Mouse (Mus musculus) embryonic facial prominence, embryonic 15.5 days (tissue): ENCODE results near the gene Gm28372. TPM values are rescaled to one million over a fixed set of nuclear protein-coding genes. Genes with fewer than 3 reads are reported as not detected.
"Not testable (repeated sequence)": the region's sequence is repeated elsewhere in the genome, so short reads cannot be mapped to it uniquely, and the experiment has no call there.

Experiments
- ATAC-seq: fragments of 200-750 bp; cut with Nextera tagmentation; 2 replicates; pipeline ENCODE4 v1.8.0; 2017; ENCODE audit warnings: low read depth, moderate TSS enrichment; ENCODE audit not compliant: insufficient number of reproducible peaks, low FRiP score, low TSS enrichment
- H3K27ac ChIP-seq: fragments of 300-500 bp; sonication (generic); replicated peaks from 2 replicates; pipeline ENCODE4 v1.5.1; 2015; ENCODE audit warnings: mild to moderate bottlenecking, inconsistent platforms
- H3K27me3 ChIP-seq: fragments of 300-500 bp; sonication (generic); 2 replicates; pipeline ENCODE4 v1.6.1; 2015; ENCODE audit warnings: inconsistent platforms
- H3K36me3 ChIP-seq: fragments of 300-500 bp; sonication (generic); 2 replicates; pipeline ENCODE4 v1.6.1; 2015; ENCODE audit warnings: mild to moderate bottlenecking, inconsistent platforms
- H3K4me1 ChIP-seq: fragments of 300-500 bp; sonication (generic); 2 replicates; pipeline ENCODE4 v1.6.1; 2015; ENCODE audit warnings: inconsistent platforms
- H3K4me2 ChIP-seq: fragments of 300-500 bp; sonication (generic); replicated peaks from 2 replicates; pipeline ENCODE4 v1.6.1; 2015; ENCODE audit warnings: mild to moderate bottlenecking, inconsistent platforms
- H3K4me3 ChIP-seq: fragments of 300-500 bp; sonication (generic); replicated peaks from 2 replicates; pipeline ENCODE4 v1.5.1; 2015; ENCODE audit warnings: mild to moderate bottlenecking, inconsistent platforms
- H3K9ac ChIP-seq: fragments of 300-500 bp; sonication (generic); 2 replicates; pipeline ENCODE4 v1.6.1; 2015; ENCODE audit warnings: inconsistent platforms
- H3K9me3 ChIP-seq: fragments of 300-500 bp; sonication (generic); replicated peaks from 2 replicates; pipeline ENCODE4 v1.6.1; 2016; ENCODE audit warnings: inconsistent platforms
- WGBS: fragments of 180-500 bp; shearing (Covaris S2); methylation state at CpG from one replicate; pipeline ENCODE4 v1.1.7; 2015; 5-methylcytosine and 5-hydroxymethylcytosine counted together
- polyA plus RNA-seq: library from polyadenylated mRNA; unstranded; fragments of >200 nt; fragmentation: Nextera tagmentation; extraction: Ambion mirVana; gene quantifications from 2 replicates; pipeline ENCODE4 v1.2.1, GENCODE M21; 2015

Gm28372 gene
- not detected in 2 replicates for polyA plus RNA-seq

DNA sequence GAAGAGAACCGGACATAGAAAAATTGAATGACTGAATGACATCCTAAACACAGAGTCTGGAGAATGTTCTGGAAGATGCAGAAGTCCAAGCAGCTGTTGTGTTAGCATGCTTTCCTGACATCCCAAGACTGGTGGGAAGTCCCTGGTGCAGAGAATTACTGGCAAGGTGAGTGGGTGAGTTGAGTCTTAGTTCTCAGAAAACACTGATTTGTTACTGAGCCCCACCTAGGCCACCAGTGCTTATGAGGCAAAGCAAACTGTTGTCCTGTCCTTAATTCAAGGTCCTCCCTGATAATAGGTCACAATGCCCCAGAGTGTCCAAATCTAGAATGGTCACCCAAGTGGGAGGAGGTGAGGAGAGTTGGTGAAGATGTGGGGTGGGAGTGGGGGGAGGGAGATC lies at the start of gene Gm28372, which contains the start of gene 1700020A23Rik:
TSS of gene Gm28372 (plus strand) at position 301 of the 400 bp plus-strand sequence.
TSS of gene 1700020A23Rik (plus strand) at position 321 of the 400 bp plus-strand sequence.
- Histone ChIP-seq H3K4me3 (no peak within 1 kb of the TSS), H3K9me3 (no peaks in the 10 kb centered on the region), H3K36me3 (no peaks in the 10 kb centered on the region), H3K9ac (no peak within 1 kb of the TSS), H3K4me2 (no peak within 1 kb of the TSS), H3K4me1 (peaks cover 9% of the 10 kb centered on the region), H3K27ac (no peak within 1 kb of the TSS), H3K27me3 (no peaks in the 10 kb centered on the region; the same call in 1 of the 2 replicates)
- ATAC-seq, result no peak
- WGBS, result 91% methylated on average over 1 of the region's 1 CpGs

DNA sequence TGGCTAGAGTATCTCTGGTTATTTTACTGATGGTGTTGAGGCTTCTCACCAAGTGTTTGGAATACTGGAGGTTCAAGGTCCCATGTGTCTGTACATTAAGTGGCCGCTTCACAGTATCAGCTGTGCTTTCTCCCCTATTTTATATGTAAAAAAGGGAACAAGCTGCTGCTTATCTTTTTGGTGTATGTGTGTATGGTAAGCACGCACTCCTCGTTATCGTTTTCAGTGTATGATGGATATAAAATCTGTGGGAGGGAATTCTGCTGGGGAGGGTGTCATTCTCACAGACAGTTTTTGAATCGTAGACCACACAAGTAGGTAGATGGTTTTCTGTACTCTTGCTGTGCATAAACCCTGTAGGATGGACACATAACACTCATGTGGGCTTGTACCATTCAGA lies 47.5 kb upstream of the Gm28372 start:
- WGBS, result 91% methylated on average over 5 of the region's 5 CpGs
- Histone ChIP-seq H3K9me3 (no peaks in the 10 kb centered on the region), H3K27me3 (peaks cover 50% of the 10 kb centered on the region), H3K4me2 (no peak overlapping the region), H3K4me1 (peaks cover 8% of the 10 kb centered on the region; the same call in 1 of the 2 replicates), H3K9ac (no peak overlapping the region), H3K27ac (no peak overlapping the region), H3K36me3 (no peaks in the 10 kb centered on the region), H3K4me3 (no peak overlapping the region)
- ATAC-seq, result no peak

DNA sequence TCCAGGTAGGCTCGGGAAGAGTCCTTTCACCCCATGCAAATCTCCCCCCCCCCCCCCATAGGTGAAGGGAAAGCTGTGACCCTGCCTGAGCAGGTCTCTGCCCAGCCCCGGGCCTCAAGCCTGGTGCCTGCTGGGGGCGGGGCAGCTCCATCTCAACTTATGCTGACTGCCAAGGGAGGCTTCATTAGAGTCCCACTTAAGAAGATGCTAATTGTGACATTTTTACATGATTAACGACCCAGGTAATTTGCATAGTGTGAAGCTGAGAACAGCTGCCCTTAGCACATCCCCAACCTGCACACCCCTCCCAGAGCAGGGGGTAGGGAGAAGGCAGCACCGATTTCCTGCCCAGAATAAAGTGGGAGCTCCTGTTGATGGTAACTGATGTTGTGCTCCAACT lies 46.2 kb upstream of the Gm28372 start:
- peaks cover 63% of the 10 kb centered on the region for H3K27me3 ChIP-seq
- no peak overlapping the region for H3K4me3 ChIP-seq

DNA sequence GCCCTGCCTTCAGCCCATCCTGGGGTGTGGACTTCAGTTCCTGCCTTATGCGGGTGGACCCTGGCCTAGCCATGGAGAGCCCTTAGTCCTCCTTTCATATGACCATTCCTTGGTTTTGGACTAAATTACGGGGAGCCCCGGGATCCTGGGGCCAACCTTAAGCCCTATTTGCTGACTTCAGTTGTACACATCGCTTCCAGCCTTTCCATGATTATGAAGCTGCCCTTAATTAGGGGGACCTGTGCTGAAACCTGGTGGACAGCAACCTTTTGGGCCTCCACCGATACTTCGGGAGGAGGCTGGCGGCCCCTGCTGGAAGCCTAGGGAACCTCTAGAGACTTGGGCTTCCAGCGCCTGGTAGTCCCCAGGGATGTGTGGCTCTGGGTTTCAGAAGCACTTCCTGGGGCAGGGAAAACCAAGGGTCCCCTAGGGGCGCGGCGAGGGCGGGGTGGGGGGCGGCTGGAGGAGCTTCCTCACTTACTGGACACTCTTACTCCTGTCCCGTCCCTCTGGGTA lies 42.5 kb upstream of the Gm28372 start:
- Histone ChIP-seq H3K27me3 (peaks cover 75% of the 10 kb centered on the region), H3K4me3 (no peak overlapping the region)

More for the DNA sequence above, 46.2 kb upstream of the Gm28372 start:
- Histone ChIP-seq H3K4me2 (no peak overlapping the region), H3K9ac (no peak overlapping the region), H3K4me1 (peaks cover 10% of the 10 kb centered on the region; the same call in 1 of the 2 replicates), H3K27ac (no peak overlapping the region), H3K36me3 (no peaks in the 10 kb centered on the region), H3K9me3 (no peaks in the 10 kb centered on the region)
- ATAC-seq, result no peak
- 25% methylated on average over 5 of the region's 5 CpGs for WGBS

DNA sequence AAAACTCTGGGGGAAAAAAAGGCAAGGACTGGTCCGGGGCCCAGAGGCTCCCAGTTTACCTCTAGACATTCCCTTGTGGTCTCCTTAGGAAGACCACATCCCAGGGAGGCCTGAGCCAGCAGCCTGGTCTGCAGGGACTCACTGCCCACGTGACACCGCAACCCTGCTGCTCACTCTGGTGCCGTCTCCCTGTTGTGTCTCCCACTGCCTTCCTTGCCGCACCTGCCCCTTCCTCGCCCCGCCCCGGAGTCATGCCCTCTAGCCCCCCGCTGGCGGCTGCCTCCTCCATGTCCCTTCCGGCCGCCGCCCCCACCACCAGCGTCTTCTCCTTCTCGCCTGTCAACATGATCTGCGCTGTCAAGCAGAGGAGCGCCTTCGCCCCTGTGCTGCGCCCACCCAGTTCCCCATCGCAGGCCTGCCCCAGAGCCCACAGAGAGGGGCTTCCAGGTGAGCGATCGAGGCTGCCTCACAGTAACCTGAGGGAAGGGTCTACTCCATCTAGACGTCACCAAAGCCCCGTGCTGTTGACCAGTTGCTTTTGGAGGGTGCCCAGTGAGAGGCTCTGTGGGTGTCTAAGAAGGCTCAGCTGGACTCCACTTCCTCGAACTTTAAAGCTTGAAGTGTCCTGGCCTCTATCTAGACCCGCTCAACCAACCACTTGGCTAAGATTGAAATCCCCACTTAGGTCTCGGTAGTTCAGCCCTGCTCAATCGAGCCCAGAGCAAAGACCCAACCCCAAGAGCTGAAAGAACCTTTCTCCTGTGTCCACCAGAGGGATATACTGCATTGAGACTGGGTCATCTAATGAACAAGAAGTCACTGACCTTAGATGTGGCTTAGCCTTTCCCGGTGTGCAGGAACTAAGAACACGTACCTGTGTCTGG lies 39.6 kb upstream of the Gm28372 start:
- Histone ChIP-seq H3K27ac (no peak overlapping the region), H3K27me3 (peaks cover 48% of the 10 kb centered on the region), H3K9me3 (no peaks in the 10 kb centered on the region), H3K36me3 (no peaks in the 10 kb centered on the region), H3K4me2 (peak overlapping the region; percentile 39), H3K9ac (no peak overlapping the region), H3K4me1 (peaks cover 14% of the 10 kb centered on the region), H3K4me3 (peak overlapping the region; percentile 23)
- WGBS, result 9% methylated on average over 29 of the region's 30 CpGs
- peak; percentile 30 for ATAC-seq

More for the DNA sequence above, 42.5 kb upstream of the Gm28372 start:
- H3K9me3 ChIP-seq, result no peaks in the 10 kb centered on the region
- H3K4me2 ChIP-seq, result no peak overlapping the region
- 6% methylated on average over 14 of the region's 14 CpGs for WGBS
- H3K4me1 ChIP-seq, result peaks cover 14% of the 10 kb centered on the region
- no peak overlapping the region for H3K27ac ChIP-seq
- ATAC-seq, result no peak
- no peaks in the 10 kb centered on the region for H3K36me3 ChIP-seq
- no peak overlapping the region for H3K9ac ChIP-seq

DNA sequence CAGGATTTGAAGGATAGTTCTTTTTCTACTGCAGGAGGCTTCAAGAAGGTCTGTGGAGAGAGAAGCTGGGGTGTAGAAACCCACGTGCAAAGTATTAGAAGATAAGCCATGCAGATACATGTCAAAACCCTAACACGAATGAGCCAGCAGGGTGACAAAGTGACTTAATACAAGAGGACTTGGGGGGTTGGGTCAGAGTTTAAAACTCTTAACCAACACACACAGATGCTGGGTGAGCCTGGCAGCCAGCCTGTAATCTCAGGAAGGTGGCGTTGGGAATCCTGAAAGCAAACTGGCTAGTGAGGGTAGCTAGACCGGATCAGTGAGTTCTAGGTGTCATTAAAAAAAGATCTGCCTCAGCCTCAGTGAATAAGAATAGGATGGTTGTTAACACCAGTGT lies 37.7 kb upstream of the Gm28372 start:
- Histone ChIP-seq H3K4me1 (peaks cover 7% of the 10 kb centered on the region), H3K9ac (no peak overlapping the region), H3K36me3 (no peaks in the 10 kb centered on the region), H3K4me2 (no peak overlapping the region), H3K4me3 (no peak overlapping the region), H3K27me3 (peaks cover 30% of the 10 kb centered on the region), H3K9me3 (no peaks in the 10 kb centered on the region), H3K27ac (no peak overlapping the region)
- ATAC-seq, result no peak
- WGBS, result 51% methylated on average over 4 of the region's 4 CpGs

DNA sequence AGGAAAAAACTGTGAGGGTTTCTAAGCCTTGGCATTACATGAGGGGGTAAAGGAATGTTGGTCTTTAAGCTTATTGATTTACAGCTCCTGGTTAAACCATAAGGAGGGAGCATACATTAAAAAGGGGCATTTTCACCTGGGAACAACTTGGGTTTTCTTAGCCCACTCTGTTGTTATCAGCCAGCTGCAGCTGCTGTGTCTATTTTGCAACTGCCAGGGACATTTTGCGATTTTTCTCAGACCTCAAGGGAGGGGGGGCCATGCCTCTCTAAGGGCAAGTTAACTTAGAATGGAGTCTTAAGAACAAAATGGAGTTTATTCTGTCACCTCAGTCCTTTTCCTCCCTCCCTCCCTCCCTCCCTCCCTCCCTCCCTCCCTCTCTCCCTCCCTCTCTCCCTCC lies 32.0 kb upstream of the Gm28372 start:
- not testable (repeated sequence) for H3K9ac ChIP-seq, H3K27ac ChIP-seq, H3K4me3 ChIP-seq, H3K27me3 ChIP-seq, H3K36me3 ChIP-seq, ATAC-seq, H3K4me2 ChIP-seq, H3K4me1 ChIP-seq, H3K9me3 ChIP-seq
- 45% methylated on average over 1 of the region's 1 CpGs for WGBS

DNA sequence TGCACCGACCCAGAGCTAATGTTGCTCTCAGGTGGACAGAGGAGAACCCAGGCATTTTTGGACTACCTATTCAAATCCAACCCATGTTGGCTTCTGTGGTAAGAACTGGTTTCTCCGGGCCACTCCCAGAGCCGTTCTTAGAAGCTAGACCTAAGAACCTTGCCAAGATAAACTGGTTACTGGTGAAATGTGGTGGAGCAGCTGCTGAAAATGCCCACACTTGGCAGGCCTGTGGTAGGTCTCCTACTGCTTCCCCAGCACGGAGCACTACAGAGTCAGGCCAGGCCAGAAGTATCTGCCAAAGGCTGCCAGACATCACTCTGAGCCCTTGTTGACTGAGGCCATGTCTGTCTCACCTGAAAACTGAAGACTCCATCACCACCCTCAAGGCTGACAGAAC lies 30.1 kb upstream of the Gm28372 start:
- H3K4me1 ChIP-seq, result no peaks in the 10 kb centered on the region
- H3K27me3 ChIP-seq, result no peaks in the 10 kb centered on the region
- no peaks in the 10 kb centered on the region for H3K9me3 ChIP-seq
- no peak overlapping the region for H3K9ac ChIP-seq
- no peak overlapping the region for H3K4me2 ChIP-seq
- ATAC-seq, result 0 out of 2 replicates have a peak, but pooled peaks have one; percentile 39
- no peak overlapping the region for H3K4me3 ChIP-seq
- WGBS, result 57% methylated on average over 4 of the region's 4 CpGs
- H3K36me3 ChIP-seq, result no peaks in the 10 kb centered on the region
- H3K27ac ChIP-seq, result no peak overlapping the region

DNA sequence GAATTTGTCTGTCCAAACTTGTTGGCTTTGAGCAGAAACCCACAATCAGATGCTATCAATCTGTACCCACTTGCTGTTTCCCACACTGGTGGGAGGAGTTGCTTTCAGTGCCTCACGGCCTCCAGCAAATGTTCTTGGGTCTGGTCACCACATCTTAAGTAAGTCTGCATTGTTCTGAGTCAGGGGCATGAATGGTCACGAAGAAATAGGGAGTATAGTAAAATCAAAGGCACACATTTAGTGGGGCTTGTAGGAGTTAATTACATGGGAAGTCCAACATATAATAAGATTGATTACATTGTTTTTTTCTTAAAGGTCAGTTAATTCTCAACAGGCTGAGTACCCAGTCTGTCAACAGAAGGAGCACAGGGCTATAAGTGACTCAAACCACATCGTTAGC lies 21.8 kb upstream of the Gm28372 start:
- no peak for ATAC-seq
- H3K9me3 ChIP-seq, result no peaks in the 10 kb centered on the region
- H3K9ac ChIP-seq, result no peak overlapping the region
- no peaks in the 10 kb centered on the region for H3K27me3 ChIP-seq
- 35% methylated on average over 3 of the region's 3 CpGs for WGBS
- H3K4me3 ChIP-seq, result no peak overlapping the region
- no peak overlapping the region for H3K27ac ChIP-seq
- H3K36me3 ChIP-seq, result no peaks in the 10 kb centered on the region
- no peak overlapping the region for H3K4me2 ChIP-seq
- no peaks in the 10 kb centered on the region for H3K4me1 ChIP-seq

DNA sequence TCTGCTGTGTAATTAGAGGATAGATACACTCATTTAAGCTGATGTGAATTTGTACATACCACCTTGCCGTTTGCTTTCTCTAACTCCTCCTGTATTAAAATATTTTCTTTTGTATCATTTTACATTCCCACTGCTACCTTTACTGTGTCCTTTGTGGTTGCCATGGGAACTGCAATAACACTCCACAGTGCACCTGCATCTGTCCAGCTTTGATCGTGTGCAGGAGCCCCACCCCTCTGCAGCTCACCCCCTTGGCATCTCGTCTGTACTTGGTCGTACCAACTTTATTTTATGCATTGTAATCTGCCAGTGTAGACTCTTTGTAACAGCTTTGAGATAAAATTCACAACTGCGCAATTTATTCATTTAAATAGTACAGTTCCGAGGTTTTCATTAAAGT lies 21.1 kb upstream of the Gm28372 start:
- Histone ChIP-seq H3K4me1 (no peaks in the 10 kb centered on the region), H3K36me3 (no peaks in the 10 kb centered on the region), H3K4me2 (no peak overlapping the region), H3K4me3 (no peak overlapping the region), H3K9ac (no peak overlapping the region), H3K9me3 (no peaks in the 10 kb centered on the region), H3K27ac (no peak overlapping the region), H3K27me3 (no peaks in the 10 kb centered on the region)
- ATAC-seq, result no peak
- WGBS, result 61% methylated on average over 6 of the region's 6 CpGs

DNA sequence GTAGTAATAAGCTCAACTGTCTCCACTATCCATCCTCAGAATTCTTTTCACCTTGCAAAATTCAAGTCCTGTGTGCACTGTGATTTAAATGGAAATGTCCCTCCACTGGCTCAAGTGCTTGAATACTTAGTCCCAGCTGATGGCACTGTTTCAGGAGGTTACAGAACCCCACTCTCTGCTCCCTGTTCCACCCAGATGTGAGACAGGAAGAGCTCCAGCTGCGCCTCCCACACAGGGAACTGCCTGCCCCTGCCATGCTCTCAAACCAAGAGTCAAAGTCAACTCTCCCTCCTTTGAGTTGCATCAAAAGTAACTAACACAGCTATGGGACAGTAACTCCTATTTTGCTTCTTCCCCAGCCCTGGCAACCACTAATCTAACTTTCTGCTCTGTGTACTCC lies 18.8 kb upstream of the Gm28372 start:
- no peak overlapping the region for H3K9ac ChIP-seq
- H3K36me3 ChIP-seq, result no peaks in the 10 kb centered on the region; the same call in 1 of the 2 replicates
- H3K27ac ChIP-seq, result no peak overlapping the region
- WGBS, result 68% methylated on average over 1 of the region's 1 CpGs
- H3K4me1 ChIP-seq, result no peaks in the 10 kb centered on the region
- no peaks in the 10 kb centered on the region for H3K27me3 ChIP-seq
- no peak overlapping the region for H3K4me2 ChIP-seq
- no peak overlapping the region for H3K4me3 ChIP-seq
- ATAC-seq, result no peak
- H3K9me3 ChIP-seq, result no peaks in the 10 kb centered on the region
